Mouse (Mus musculus): Measurements from ENCODE around the gene Tstd1. TPM values are rescaled to one million over a fixed set of nuclear protein-coding genes. Genes with fewer than 3 reads are reported as not detected.
A peak's percentile ranks its signal among the peaks of the same experiment; 100 is the strongest.

The Tstd1 gene
- polyA plus RNA-seq (2015; fragmentation: Nextera tagmentation; extraction: Ambion mirVana) = 8.4 and 8.8 TPM in 2 replicates

- Histone ChIP-seq H3K9ac (no peak within 1 kb of the TSS), H3K36me3 (replicated peaks) (peaks cover 42% of the 10 kb centered on the region), H3K4me1 (peaks cover 12% of the 10 kb centered on the region), H3K4me3 (no peak within 1 kb of the TSS), H3K27me3 (replicated peaks) (no peaks in the 10 kb centered on the region), H3K27ac (peak within 1 kb of the TSS; percentile 10), H3K4me2 (no peak within 1 kb of the TSS), H3K9me3 (no peaks in the 10 kb centered on the region)
- ATAC-seq (replicated peaks) = peak; percentile 15
- WGBS = 88% methylated on average over 5 of the region's 5 CpGs
These were observed at the start of gene Tstd1 for GRCm38 (mm10) chr1:171418660-171419059. Gene Tstd1 (plus strand): TSS chr1:171418872.

GRCm38 (mm10) chr1:171369845-171370556 lies 48.7 kb upstream of the Tstd1 start, which contains the start of gene Nectin4:
Gene Nectin4 (plus strand): TSS chr1:171370099.
- no peak for ATAC-seq (replicated peaks)
- Histone ChIP-seq H3K9ac (no peak within 1 kb of the TSS), H3K4me1 (no peaks in the 10 kb centered on the region), H3K36me3 (replicated peaks) (no peaks in the 10 kb centered on the region), H3K4me2 (no peak within 1 kb of the TSS), H3K4me3 (no peak within 1 kb of the TSS), H3K27ac (no peak within 1 kb of the TSS), H3K9me3 (no peaks in the 10 kb centered on the region), H3K27me3 (replicated peaks) (0 out of 2 replicates have a peak, but pooled peaks cover 5% of the 10 kb centered on the region)
- 44% methylated on average over 20 of the region's 20 CpGs for WGBS

- no peak overlapping the region for H3K27ac ChIP-seq
- H3K9ac ChIP-seq = no peak overlapping the region
- no peak overlapping the region for H3K4me3 ChIP-seq
- H3K27me3 ChIP-seq (replicated peaks) = 0 out of 2 replicates have a peak, but pooled peaks cover 5% of the 10 kb centered on the region
- WGBS = 60% methylated on average over 3 of the region's 3 CpGs
- no peaks in the 10 kb centered on the region for H3K4me1 ChIP-seq
- no peaks in the 10 kb centered on the region for H3K9me3 ChIP-seq
- no peak for ATAC-seq (replicated peaks)
- H3K4me2 ChIP-seq = no peak overlapping the region
- H3K36me3 ChIP-seq (replicated peaks) = no peaks in the 10 kb centered on the region
These were observed 45.8 kb upstream of the Tstd1 start for GRCm38 (mm10) chr1:171372880-171373279.

- Histone ChIP-seq H3K27ac (no peak overlapping the region), H3K4me1 (no peaks in the 10 kb centered on the region), H3K4me2 (no peak overlapping the region), H3K4me3 (no peak overlapping the region), H3K9ac (no peak overlapping the region), H3K9me3 (no peaks in the 10 kb centered on the region), H3K36me3 (replicated peaks) (no peaks in the 10 kb centered on the region), H3K27me3 (replicated peaks) (0 out of 2 replicates have a peak, but pooled peaks cover 5% of the 10 kb centered on the region)
- WGBS = 0% methylated on average over 4 of the region's 4 CpGs
- ATAC-seq (replicated peaks) = no peak
These were observed 44.7 kb upstream of the Tstd1 start for GRCm38 (mm10) chr1:171373946-171374345.

GRCm38 (mm10) chr1:171375646-171376097 lies 43.0 kb upstream of the Tstd1 start:
- H3K4me3 ChIP-seq = no peak overlapping the region
- no peaks in the 10 kb centered on the region for H3K9me3 ChIP-seq
- no peak overlapping the region for H3K27ac ChIP-seq
- peaks cover 4% of the 10 kb centered on the region; the same call in 1 of the 2 replicates for H3K4me1 ChIP-seq
- 46% methylated on average over 9 of the region's 9 CpGs for WGBS
- H3K27me3 ChIP-seq (replicated peaks) = no peaks in the 10 kb centered on the region
- no peak overlapping the region for H3K4me2 ChIP-seq
- ATAC-seq (replicated peaks) = no peak
- H3K9ac ChIP-seq = no peak overlapping the region
- no peaks in the 10 kb centered on the region for H3K36me3 ChIP-seq (replicated peaks)

GRCm38 (mm10) chr1:171378298-171378697 lies 40.4 kb upstream of the Tstd1 start:
- Histone ChIP-seq H3K4me2 (no peak overlapping the region), H3K27me3 (replicated peaks) (no peaks in the 10 kb centered on the region), H3K27ac (no peak overlapping the region), H3K36me3 (replicated peaks) (no peaks in the 10 kb centered on the region), H3K9me3 (no peaks in the 10 kb centered on the region), H3K4me3 (no peak overlapping the region), H3K9ac (no peak overlapping the region), H3K4me1 (peaks cover 4% of the 10 kb centered on the region; the same call in 1 of the 2 replicates)
- 92% methylated on average over 6 of the region's 6 CpGs for WGBS
- ATAC-seq (replicated peaks) = no peak

DNA sequence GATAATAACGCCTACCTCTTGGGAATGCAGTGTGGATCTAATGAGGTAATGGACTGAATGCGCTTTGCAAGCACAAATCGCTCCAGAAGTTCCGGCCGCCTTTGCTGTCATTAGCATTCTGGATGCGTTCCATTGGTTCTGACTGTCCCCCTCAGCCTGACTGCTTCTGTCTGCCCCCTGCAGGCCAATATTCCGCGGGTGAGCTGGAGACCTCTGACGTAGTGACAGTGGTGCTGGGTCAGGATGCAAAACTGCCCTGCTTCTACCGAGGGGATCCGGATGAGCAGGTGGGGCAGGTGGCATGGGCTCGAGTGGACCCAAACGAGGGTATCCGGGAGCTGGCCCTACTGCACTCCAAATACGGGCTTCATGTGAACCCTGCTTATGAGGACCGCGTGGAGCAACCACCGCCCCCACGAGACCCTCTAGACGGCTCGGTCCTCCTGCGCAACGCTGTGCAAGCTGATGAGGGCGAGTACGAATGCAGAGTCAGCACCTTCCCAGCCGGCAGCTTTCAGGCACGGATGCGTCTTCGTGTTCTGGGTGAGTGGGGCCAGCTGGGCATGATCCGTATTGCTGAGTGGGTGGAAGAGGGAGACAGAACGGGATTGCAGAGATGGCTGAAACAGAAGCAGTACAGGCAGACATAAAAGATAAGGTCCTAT lies 38.6 kb upstream of the Tstd1 start:
- H3K9me3 ChIP-seq = no peaks in the 10 kb centered on the region
- peak overlapping the region; percentile 37 for H3K4me3 ChIP-seq
- H3K36me3 ChIP-seq (replicated peaks) = no peaks in the 10 kb centered on the region
- peaks cover 4% of the 10 kb centered on the region; the same call in 1 of the 2 replicates for H3K4me1 ChIP-seq
- 0 out of 2 replicates have a peak overlapping the region, but pooled peaks have one; percentile 5 for H3K27ac ChIP-seq
- 2% methylated on average over 31 of the region's 31 CpGs for WGBS
- peak overlapping the region; percentile 53 for H3K4me2 ChIP-seq
- ATAC-seq (replicated peaks) = peak; percentile 88
- H3K27me3 ChIP-seq (replicated peaks) = no peaks in the 10 kb centered on the region
- H3K9ac ChIP-seq = peak overlapping the region; percentile 27

DNA sequence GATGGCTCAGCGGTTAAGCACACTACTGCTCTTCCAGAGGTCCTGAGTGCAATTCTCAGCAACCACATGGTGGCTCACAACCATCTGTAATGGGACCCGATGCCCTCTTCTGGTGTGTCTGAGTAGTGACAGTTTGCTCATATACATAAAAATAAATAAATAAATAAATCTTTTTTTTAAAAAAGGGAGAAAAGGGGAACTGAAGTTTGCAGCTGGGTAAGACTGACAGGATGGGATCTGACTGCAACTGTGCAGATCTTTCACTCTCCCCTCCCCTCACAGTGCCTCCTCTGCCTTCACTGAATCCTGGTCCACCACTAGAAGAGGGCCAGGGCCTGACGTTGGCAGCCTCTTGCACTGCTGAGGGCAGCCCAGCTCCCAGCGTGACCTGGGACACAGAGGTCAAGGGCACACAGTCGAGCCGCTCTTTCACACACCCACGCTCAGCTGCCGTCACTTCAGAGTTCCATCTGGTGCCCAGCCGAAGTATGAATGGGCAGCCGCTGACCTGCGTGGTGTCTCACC lies 36.5 kb upstream of the Tstd1 start:
- Histone ChIP-seq H3K27me3 (replicated peaks) (no peaks in the 10 kb centered on the region), H3K4me2 (no peak overlapping the region), H3K9me3 (no peaks in the 10 kb centered on the region), H3K4me3 (no peak overlapping the region), H3K27ac (no peak overlapping the region), H3K36me3 (replicated peaks) (no peaks in the 10 kb centered on the region), H3K9ac (no peak overlapping the region), H3K4me1 (peaks cover 4% of the 10 kb centered on the region; the same call in 1 of the 2 replicates)
- WGBS = 79% methylated on average over 11 of the region's 11 CpGs
- ATAC-seq (replicated peaks) = no peak

- H3K27me3 ChIP-seq (replicated peaks) = no peaks in the 10 kb centered on the region
- no peak overlapping the region for H3K27ac ChIP-seq
- WGBS = 72% methylated on average over 9 of the region's 9 CpGs
- no peak overlapping the region for H3K4me2 ChIP-seq
- ATAC-seq (replicated peaks) = no peak
- H3K4me3 ChIP-seq = no peak overlapping the region
- H3K36me3 ChIP-seq (replicated peaks) = no peaks in the 10 kb centered on the region
- H3K9ac ChIP-seq = no peak overlapping the region
- H3K9me3 ChIP-seq = no peaks in the 10 kb centered on the region
- peaks cover 4% of the 10 kb centered on the region; the same call in 1 of the 2 replicates for H3K4me1 ChIP-seq
These were observed 34.3 kb upstream of the Tstd1 start for GRCm38 (mm10) chr1:171384361-171384760.

DNA sequence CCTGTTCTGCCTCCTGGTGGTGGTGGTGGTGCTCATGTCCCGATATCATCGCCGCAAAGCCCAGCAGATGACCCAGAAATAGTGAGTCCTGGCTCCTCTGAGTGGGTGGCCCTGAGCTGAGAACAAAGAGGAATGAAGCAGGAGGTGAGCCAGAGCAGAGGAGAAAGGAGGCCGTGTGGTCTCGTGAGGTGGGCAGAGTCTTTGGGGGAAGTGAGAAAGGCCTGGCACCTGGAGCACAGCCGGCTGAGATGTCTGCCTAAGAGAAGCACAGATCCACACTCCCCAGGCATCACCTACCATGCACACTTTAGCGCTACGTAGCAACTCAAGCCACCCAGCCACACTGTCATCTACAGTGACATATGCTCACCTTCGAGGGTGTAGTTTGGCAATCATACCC lies 33.5 kb upstream of the Tstd1 start:
- H3K4me1 ChIP-seq = peaks cover 2% of the 10 kb centered on the region; the same call in 1 of the 2 replicates
- ATAC-seq (replicated peaks) = no peak
- no peak overlapping the region for H3K4me2 ChIP-seq
- H3K27ac ChIP-seq = no peak overlapping the region
- H3K27me3 ChIP-seq (replicated peaks) = no peaks in the 10 kb centered on the region
- no peaks in the 10 kb centered on the region for H3K9me3 ChIP-seq
- no peaks in the 10 kb centered on the region for H3K36me3 ChIP-seq (replicated peaks)
- 67% methylated on average over 9 of the region's 9 CpGs for WGBS
- no peak overlapping the region for H3K9ac ChIP-seq
- H3K4me3 ChIP-seq = no peak overlapping the region

GRCm38 (mm10) chr1:171387099-171387498 lies 31.6 kb upstream of the Tstd1 start:
- Histone ChIP-seq H3K4me1 (no peaks in the 10 kb centered on the region), H3K9me3 (no peaks in the 10 kb centered on the region), H3K4me2 (no peak overlapping the region), H3K27me3 (replicated peaks) (no peaks in the 10 kb centered on the region), H3K27ac (no peak overlapping the region), H3K4me3 (no peak overlapping the region), H3K36me3 (replicated peaks) (no peaks in the 10 kb centered on the region), H3K9ac (no peak overlapping the region)
- ATAC-seq (replicated peaks) = no peak
- 26% methylated on average over 6 of the region's 6 CpGs for WGBS

GRCm38 (mm10) chr1:171388376-171389102 lies 30.1 kb upstream of the Tstd1 start, which contains the start of gene Arhgap30:
Gene Arhgap30 (plus strand): TSS chr1:171388954.
- Histone ChIP-seq H3K4me1 (no peaks in the 10 kb centered on the region), H3K9ac (no peak within 1 kb of the TSS), H3K9me3 (no peaks in the 10 kb centered on the region), H3K4me2 (no peak within 1 kb of the TSS), H3K27me3 (replicated peaks) (no peaks in the 10 kb centered on the region), H3K27ac (no peak within 1 kb of the TSS), H3K4me3 (no peak within 1 kb of the TSS), H3K36me3 (replicated peaks) (no peaks in the 10 kb centered on the region)
- WGBS = 83% methylated on average over 15 of the region's 15 CpGs
- ATAC-seq (replicated peaks) = no peak

All from midbrain, embryonic 15.5 days (tissue).